Mouse (Mus musculus): ENCODE measurements around the gene Olfr1445. TPM values are rescaled to one million over a fixed set of nuclear protein-coding genes. Genes with fewer than 3 reads are reported as not detected.

Olfr1445 gene
- not detected in 2 replicates for polyA plus RNA-seq (2015; fragmentation: Nextera tagmentation; extraction: Ambion mirVana)

DNA sequence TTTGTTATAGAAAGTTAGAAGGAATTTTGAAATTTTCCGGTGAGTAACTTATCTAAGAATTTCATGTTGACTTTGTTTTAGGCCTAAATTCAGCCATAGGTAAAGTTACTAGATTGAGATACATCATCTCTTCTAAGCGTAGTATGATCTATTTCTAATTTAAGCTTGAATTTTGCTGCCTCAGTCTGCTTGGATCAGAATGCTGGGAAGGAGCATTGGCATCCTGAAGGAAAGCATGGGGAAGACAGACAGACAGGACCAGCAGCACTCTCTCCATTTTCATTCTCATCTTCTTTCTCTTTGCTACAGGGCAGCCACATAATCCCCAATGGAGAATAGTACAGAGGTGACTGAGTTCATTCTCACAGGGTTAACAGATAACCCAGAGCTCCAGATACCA, at the start of gene Olfr1445:
TSS of gene Olfr1445 (plus strand) at position 301 of the 400 bp plus-strand sequence.
- Histone ChIP-seq H3K4me3 (replicated peaks; ENCODE audit: low read length) (no peak within 1 kb of the TSS), H3K27ac (ENCODE audit: low read length) (no peak within 1 kb of the TSS), H3K4me1 (ENCODE audit: control insufficient read depth, insufficient read depth, low read length) (no peaks in the 10 kb centered on the region), H3K9ac (ENCODE audit: low read length) (no peak within 1 kb of the TSS), H3K4me2 (ENCODE audit: low read depth, low read length) (no peak within 1 kb of the TSS), H3K27me3 (ENCODE audit: control insufficient read depth, insufficient read depth, low read length) (no peaks in the 10 kb centered on the region), H3K36me3 (ENCODE audit: control insufficient read depth, insufficient read depth, low read length) (no peaks in the 10 kb centered on the region), H3K9me3 (replicated peaks; ENCODE audit: control insufficient read depth, low read length) (no peaks in the 10 kb centered on the region)
- ATAC-seq (ENCODE audit: insufficient read depth, low FRiP score), result no peak
- WGBS, result 84% methylated on average over 2 of the region's 2 CpGs

GRCm38 (mm10) chr19:12838507-12838906, 45.1 kb upstream of the Olfr1445 start:
- no peaks in the 10 kb centered on the region for H3K4me1 ChIP-seq (ENCODE audit: control insufficient read depth, insufficient read depth, low read length)
- no peak overlapping the region for H3K4me3 ChIP-seq (replicated peaks; ENCODE audit: low read length)
- no peak overlapping the region for H3K27ac ChIP-seq (ENCODE audit: low read length)
- H3K36me3 ChIP-seq (ENCODE audit: control insufficient read depth, insufficient read depth, low read length), result no peaks in the 10 kb centered on the region
- H3K4me2 ChIP-seq (ENCODE audit: low read depth, low read length), result no peak overlapping the region
- H3K9me3 ChIP-seq (replicated peaks; ENCODE audit: control insufficient read depth, low read length), result no peaks in the 10 kb centered on the region
- no peak for ATAC-seq (ENCODE audit: insufficient read depth, low FRiP score)
- H3K27me3 ChIP-seq (ENCODE audit: control insufficient read depth, insufficient read depth, low read length), result no peaks in the 10 kb centered on the region
- WGBS, result 78% methylated on average over 1 of the region's 1 CpGs
- no peak overlapping the region for H3K9ac ChIP-seq (ENCODE audit: low read length)

GRCm38 (mm10) chr19:12846382-12846781, 37.3 kb upstream of the Olfr1445 start, which contains the start of gene Gm5244:
Gene Gm5244, plus strand, starts transcription at chr19:12846682.
- no peak for ATAC-seq (ENCODE audit: insufficient read depth, low FRiP score)
- H3K27ac ChIP-seq (ENCODE audit: low read length), result no peak within 1 kb of the TSS
- H3K36me3 ChIP-seq (ENCODE audit: control insufficient read depth, insufficient read depth, low read length), result no peaks in the 10 kb centered on the region
- H3K4me3 ChIP-seq (replicated peaks; ENCODE audit: low read length), result no peak within 1 kb of the TSS
- H3K27me3 ChIP-seq (ENCODE audit: control insufficient read depth, insufficient read depth, low read length), result no peaks in the 10 kb centered on the region
- no peaks in the 10 kb centered on the region for H3K4me1 ChIP-seq (ENCODE audit: control insufficient read depth, insufficient read depth, low read length)
- H3K9ac ChIP-seq (ENCODE audit: low read length), result no peak within 1 kb of the TSS
- no peaks in the 10 kb centered on the region for H3K9me3 ChIP-seq (replicated peaks; ENCODE audit: control insufficient read depth, low read length)
- H3K4me2 ChIP-seq (ENCODE audit: low read depth, low read length), result no peak within 1 kb of the TSS

DNA sequence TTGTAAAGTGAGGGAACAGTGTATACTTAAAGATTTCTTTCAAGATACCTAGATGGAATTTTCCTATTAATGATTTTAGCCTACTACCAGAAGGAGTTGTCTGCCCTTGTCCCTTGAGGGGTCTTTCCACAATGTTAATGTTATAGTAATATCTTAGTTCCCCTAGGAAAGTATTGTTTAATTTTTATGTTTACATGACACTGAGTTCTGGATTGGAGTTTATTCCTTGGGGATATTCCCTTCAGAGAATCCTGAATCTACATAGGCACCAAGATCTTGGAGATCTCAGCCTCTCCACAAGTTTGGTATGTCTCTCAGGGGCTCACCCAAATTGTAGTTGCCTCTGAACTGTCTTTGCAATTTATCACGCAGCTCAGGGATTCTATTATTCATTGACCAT, 26.7 kb upstream of the Olfr1445 start, which contains the start of gene Olfr1444:
TSS of gene Olfr1444 (plus strand) at position 301 of the 400 bp plus-strand sequence.
- ATAC-seq (ENCODE audit: insufficient read depth, low FRiP score), result no peak
- H3K9me3 ChIP-seq (replicated peaks; ENCODE audit: control insufficient read depth, low read length), result no peaks in the 10 kb centered on the region
- WGBS, result 59% methylated on average over 1 of the region's 1 CpGs
- H3K9ac ChIP-seq (ENCODE audit: low read length), result no peak within 1 kb of the TSS
- no peak within 1 kb of the TSS for H3K4me2 ChIP-seq (ENCODE audit: low read depth, low read length)
- H3K4me3 ChIP-seq (replicated peaks; ENCODE audit: low read length), result no peak within 1 kb of the TSS
- H3K4me1 ChIP-seq (ENCODE audit: control insufficient read depth, insufficient read depth, low read length), result no peaks in the 10 kb centered on the region
- H3K27me3 ChIP-seq (ENCODE audit: control insufficient read depth, insufficient read depth, low read length), result no peaks in the 10 kb centered on the region
- no peak within 1 kb of the TSS for H3K27ac ChIP-seq (ENCODE audit: low read length)
- H3K36me3 ChIP-seq (ENCODE audit: control insufficient read depth, insufficient read depth, low read length), result no peaks in the 10 kb centered on the region

DNA sequence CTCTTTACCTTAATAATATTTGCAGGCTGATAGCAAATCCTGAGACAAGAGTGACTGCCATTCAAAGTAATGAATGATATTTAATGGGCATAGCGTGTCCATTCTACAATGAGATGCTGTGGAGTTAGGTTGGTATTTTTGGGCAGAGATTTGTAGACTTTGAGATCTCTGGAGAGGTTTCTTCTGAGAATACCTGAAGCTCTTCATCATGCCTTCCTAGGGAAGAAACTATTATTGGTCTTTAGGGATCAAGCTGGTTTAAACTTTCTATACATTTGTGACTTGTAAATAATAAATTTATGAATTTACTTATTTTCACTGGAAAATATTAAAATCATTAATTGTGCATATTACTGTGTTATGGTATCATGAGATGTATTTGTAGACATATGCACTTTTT, 9.8 kb downstream of the Olfr1445 start, which contains the start of gene Olfr1446:
TSS of gene Olfr1446 (minus strand) at position 101 of the 400 bp plus-strand sequence.
- WGBS, result 81% methylated on average over 1 of the region's 1 CpGs
- no peaks in the 10 kb centered on the region for H3K36me3 ChIP-seq (ENCODE audit: control insufficient read depth, insufficient read depth, low read length)
- H3K9ac ChIP-seq (ENCODE audit: low read length), result no peak within 1 kb of the TSS
- no peak for ATAC-seq (ENCODE audit: insufficient read depth, low FRiP score)
- H3K27ac ChIP-seq (ENCODE audit: low read length), result no peak within 1 kb of the TSS
- no peaks in the 10 kb centered on the region for H3K27me3 ChIP-seq (ENCODE audit: control insufficient read depth, insufficient read depth, low read length)
- H3K4me2 ChIP-seq (ENCODE audit: low read depth, low read length), result no peak within 1 kb of the TSS
- H3K4me1 ChIP-seq (ENCODE audit: control insufficient read depth, insufficient read depth, low read length), result no peaks in the 10 kb centered on the region
- H3K9me3 ChIP-seq (replicated peaks; ENCODE audit: control insufficient read depth, low read length), result no peaks in the 10 kb centered on the region
- H3K4me3 ChIP-seq (replicated peaks; ENCODE audit: low read length), result no peak within 1 kb of the TSS

DNA sequence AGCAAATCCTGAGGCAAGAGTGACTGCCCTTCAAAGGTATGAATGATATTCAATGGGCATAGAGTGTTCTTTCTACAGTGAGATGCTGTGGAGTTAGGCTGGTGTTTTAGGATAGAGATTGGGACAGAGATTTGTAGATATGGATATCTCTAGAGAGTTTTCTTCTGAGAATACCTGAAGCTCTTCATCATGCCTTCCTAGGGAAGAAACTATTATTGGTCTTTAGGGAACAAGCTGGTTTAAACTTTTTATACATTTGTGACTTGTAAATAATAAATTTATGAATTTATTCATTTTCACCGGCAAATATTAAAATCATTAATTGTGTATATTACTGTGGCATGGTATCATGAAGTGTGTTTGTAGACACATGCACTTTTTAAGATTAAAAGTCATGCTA, 20.0 kb downstream of the Olfr1445 start, which contains the start of gene Olfr1447:
TSS of gene Olfr1447 (minus strand) at position 101 of the 400 bp plus-strand sequence.
- Histone ChIP-seq H3K27ac (ENCODE audit: low read length) (no peak within 1 kb of the TSS), H3K4me1 (ENCODE audit: control insufficient read depth, insufficient read depth, low read length) (no peaks in the 10 kb centered on the region), H3K4me3 (replicated peaks; ENCODE audit: low read length) (no peak within 1 kb of the TSS), H3K27me3 (ENCODE audit: control insufficient read depth, insufficient read depth, low read length) (no peaks in the 10 kb centered on the region), H3K9me3 (replicated peaks; ENCODE audit: control insufficient read depth, low read length) (no peaks in the 10 kb centered on the region), H3K9ac (ENCODE audit: low read length) (no peak within 1 kb of the TSS), H3K36me3 (ENCODE audit: control insufficient read depth, insufficient read depth, low read length) (no peaks in the 10 kb centered on the region), H3K4me2 (ENCODE audit: low read depth, low read length) (no peak within 1 kb of the TSS)
- WGBS, result 91% methylated on average over 1 of the region's 1 CpGs
- ATAC-seq (ENCODE audit: insufficient read depth, low FRiP score), result no peak

DNA sequence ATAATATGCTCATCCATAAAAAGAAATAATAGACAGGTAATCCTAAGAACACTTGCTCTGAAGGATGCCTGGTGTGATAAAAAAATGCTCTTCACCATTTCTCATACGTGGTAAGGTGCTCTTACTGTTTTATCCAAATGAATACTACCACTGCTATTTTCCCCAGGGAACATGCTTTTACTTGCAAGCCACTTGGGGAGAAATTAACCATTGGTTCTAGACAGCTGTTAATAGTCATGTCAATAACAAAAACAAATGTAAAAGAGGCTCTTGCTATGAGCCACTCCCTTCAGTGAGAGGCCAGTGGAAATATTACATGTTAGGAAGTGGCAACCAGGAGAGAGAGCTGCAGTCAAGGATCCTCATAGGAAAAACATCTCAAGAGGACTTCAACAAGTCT, 40.7 kb downstream of the Olfr1445 start, which contains the start of gene Olfr1448:
TSS of gene Olfr1448 (minus strand) at position 101 of the 400 bp plus-strand sequence.
- no peak for ATAC-seq (ENCODE audit: insufficient read depth, low FRiP score)
- 65% methylated on average over 1 of the region's 1 CpGs for WGBS
- H3K36me3 ChIP-seq (ENCODE audit: control insufficient read depth, insufficient read depth, low read length), result no peaks in the 10 kb centered on the region
- no peaks in the 10 kb centered on the region for H3K4me1 ChIP-seq (ENCODE audit: control insufficient read depth, insufficient read depth, low read length)
- H3K9ac ChIP-seq (ENCODE audit: low read length), result no peak within 1 kb of the TSS
- H3K9me3 ChIP-seq (replicated peaks; ENCODE audit: control insufficient read depth, low read length), result no peaks in the 10 kb centered on the region
- H3K4me2 ChIP-seq (ENCODE audit: low read depth, low read length), result no peak within 1 kb of the TSS
- no peak within 1 kb of the TSS for H3K4me3 ChIP-seq (replicated peaks; ENCODE audit: low read length)
- no peaks in the 10 kb centered on the region for H3K27me3 ChIP-seq (ENCODE audit: control insufficient read depth, insufficient read depth, low read length)
- no peak within 1 kb of the TSS for H3K27ac ChIP-seq (ENCODE audit: low read length)

DNA sequence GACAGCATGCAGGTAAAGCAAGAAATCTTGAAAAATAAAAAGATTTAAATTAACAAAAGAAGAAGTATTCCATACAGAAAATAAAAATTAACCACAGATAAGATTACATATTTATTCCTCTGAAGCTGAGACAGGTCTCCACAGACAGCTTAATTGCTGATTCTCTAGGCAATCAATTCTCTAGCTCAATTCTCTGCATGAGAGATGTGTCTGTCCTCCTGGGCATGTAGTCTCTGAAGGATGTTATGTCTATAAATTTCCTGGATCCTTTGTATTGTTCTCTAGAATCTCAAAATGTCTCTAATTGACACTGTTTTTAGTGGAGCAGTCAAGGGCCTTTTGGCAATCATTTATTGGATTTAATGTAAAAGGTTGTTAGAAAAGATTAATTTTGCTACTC, 46.9 kb downstream of the Olfr1445 start, which contains the start of gene Olfr1449:
TSS of gene Olfr1449 (plus strand) at position 301 of the 400 bp plus-strand sequence.
- H3K9ac ChIP-seq (ENCODE audit: low read length), result no peak within 1 kb of the TSS
- no peaks in the 10 kb centered on the region for H3K9me3 ChIP-seq (replicated peaks; ENCODE audit: control insufficient read depth, low read length)
- H3K27ac ChIP-seq (ENCODE audit: low read length), result no peak within 1 kb of the TSS
- H3K36me3 ChIP-seq (ENCODE audit: control insufficient read depth, insufficient read depth, low read length), result no peaks in the 10 kb centered on the region
- H3K4me1 ChIP-seq (ENCODE audit: control insufficient read depth, insufficient read depth, low read length), result no peaks in the 10 kb centered on the region
- H3K4me3 ChIP-seq (replicated peaks; ENCODE audit: low read length), result no peak within 1 kb of the TSS
- ATAC-seq (ENCODE audit: insufficient read depth, low FRiP score), result no peak
- H3K4me2 ChIP-seq (ENCODE audit: low read depth, low read length), result no peak within 1 kb of the TSS
- H3K27me3 ChIP-seq (ENCODE audit: control insufficient read depth, insufficient read depth, low read length), result no peaks in the 10 kb centered on the region
